Mouse (Mus musculus): Measurements from ENCODE around the gene Cby3. TPM values are rescaled to one million over a fixed set of nuclear protein-coding genes. Genes with fewer than 3 reads are reported as not detected.

Gene Cby3
- polyA plus RNA-seq, 1 experiment from 2014 or later = 0.51 TPM

DNA sequence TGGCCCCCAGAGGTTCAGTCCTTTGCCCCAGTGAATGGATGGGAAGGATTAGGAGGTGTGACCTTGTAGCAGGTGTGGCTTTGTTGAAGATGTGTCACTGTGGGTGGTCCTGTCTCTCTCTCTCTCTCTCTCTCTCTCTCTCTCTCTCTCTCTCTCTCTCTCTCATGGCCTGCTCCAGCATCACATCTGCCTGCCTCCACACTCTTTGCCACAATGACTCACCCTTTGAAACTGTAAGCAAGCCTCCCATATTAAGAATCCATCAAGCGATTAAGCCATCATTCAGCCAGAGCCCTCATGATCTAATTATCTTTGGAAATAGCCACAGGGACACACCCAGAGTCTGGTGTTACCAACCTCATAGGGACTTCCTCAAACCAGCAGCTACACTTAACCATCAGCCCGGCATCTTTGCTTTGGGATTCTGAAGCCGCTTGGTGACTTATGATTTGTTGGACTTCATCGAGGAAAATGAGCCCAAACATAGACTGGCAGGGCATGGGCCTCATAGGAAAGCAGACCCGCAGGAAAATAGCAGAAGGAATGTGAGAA is 15.2 kb downstream of the Cby3 start:
- Histone ChIP-seq H3K4me3 (ENCODE audit: low read depth, low read length) (no peak overlapping the region), H3K27ac (ENCODE audit: low read depth, low read length) (no peak overlapping the region), H3K36me3 (ENCODE audit: control insufficient read depth, insufficient read depth, low read length) (no peaks in the 10 kb centered on the region), H3K9ac (ENCODE audit: low read depth, low read length) (no peak overlapping the region), H3K27me3 (ENCODE audit: control insufficient read depth, insufficient read depth, low read length) (no peaks in the 10 kb centered on the region), H3K9me3 (ENCODE audit: control insufficient read depth, low read length) (no peaks in the 10 kb centered on the region), H3K4me2 (replicated peaks; ENCODE audit: low read depth, low read length) (no peak overlapping the region), H3K4me1 (replicated peaks; ENCODE audit: control insufficient read depth, insufficient read depth, low read length) (no peaks in the 10 kb centered on the region)
- WGBS = 90% methylated on average over 5 of the region's 5 CpGs
- DNase-seq (ENCODE audit: low spot score) (no peak), ATAC-seq (ENCODE audit: low FRiP score) (no peak)

- DNase-seq (ENCODE audit: low spot score) = no peak
- H3K9me3 ChIP-seq (ENCODE audit: control insufficient read depth, low read length) = no peaks in the 10 kb centered on the region
- H3K27me3 ChIP-seq (ENCODE audit: control insufficient read depth, insufficient read depth, low read length) = no peaks in the 10 kb centered on the region
- no peak overlapping the region for H3K4me3 ChIP-seq (ENCODE audit: low read depth, low read length)
- H3K27ac ChIP-seq (ENCODE audit: low read depth, low read length) = no peak overlapping the region
- peak; percentile 71; the same call in 1 of the 2 replicates for ATAC-seq (ENCODE audit: low FRiP score)
- H3K4me1 ChIP-seq (replicated peaks; ENCODE audit: control insufficient read depth, insufficient read depth, low read length) = no peaks in the 10 kb centered on the region
- H3K9ac ChIP-seq (ENCODE audit: low read depth, low read length) = no peak overlapping the region
- no peak overlapping the region for H3K4me2 ChIP-seq (replicated peaks; ENCODE audit: low read depth, low read length)
- no peaks in the 10 kb centered on the region for H3K36me3 ChIP-seq (ENCODE audit: control insufficient read depth, insufficient read depth, low read length)
- 66% methylated on average over 4 of the region's 4 CpGs for WGBS
Observed at GRCm38 (mm10) chr11:50370969-50371368, 16.7 kb downstream of the Cby3 start.

DNA sequence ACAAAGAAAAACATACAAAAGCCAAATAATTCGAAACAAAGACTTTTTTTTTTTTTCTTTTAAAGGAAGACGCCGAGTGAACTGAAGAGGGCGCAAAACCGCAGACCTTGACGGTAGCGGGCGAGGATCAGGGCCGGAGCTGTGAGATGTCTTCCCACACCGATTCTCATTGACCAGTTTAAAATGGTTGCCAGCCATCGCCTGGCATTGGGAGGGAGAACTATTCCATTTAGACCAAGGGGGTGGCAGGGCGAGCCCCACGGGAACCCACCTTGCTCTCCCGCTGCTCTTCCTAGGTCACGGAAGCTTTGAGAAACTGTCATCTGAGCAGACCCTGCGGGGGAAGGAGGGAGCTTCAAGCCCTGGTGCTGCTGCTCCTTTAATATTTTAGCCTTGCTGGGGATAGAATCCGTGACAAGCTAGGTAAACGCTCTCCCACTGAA is 17.2 kb downstream of the Cby3 start:
- Histone ChIP-seq H3K36me3 (ENCODE audit: control insufficient read depth, insufficient read depth, low read length) (no peaks in the 10 kb centered on the region), H3K9ac (ENCODE audit: low read depth, low read length) (peak overlapping the region; percentile 77), H3K4me1 (replicated peaks; ENCODE audit: control insufficient read depth, insufficient read depth, low read length) (peaks cover 3% of the 10 kb centered on the region; the same call in 1 of the 2 replicates), H3K27ac (ENCODE audit: low read depth, low read length) (peak overlapping the region; percentile 67; the same call in 1 of the 2 replicates), H3K4me2 (replicated peaks; ENCODE audit: low read depth, low read length) (peak overlapping the region; percentile 63), H3K9me3 (ENCODE audit: control insufficient read depth, low read length) (no peaks in the 10 kb centered on the region), H3K27me3 (ENCODE audit: control insufficient read depth, insufficient read depth, low read length) (no peaks in the 10 kb centered on the region), H3K4me3 (ENCODE audit: low read depth, low read length) (peak overlapping the region; percentile 32)
- DNase-seq (ENCODE audit: low spot score) (peak; percentile 80), ATAC-seq (ENCODE audit: low FRiP score) (peak; percentile 63; the same call in 1 of the 2 replicates)
- 1% methylated on average over 18 of the region's 18 CpGs for WGBS

DNA sequence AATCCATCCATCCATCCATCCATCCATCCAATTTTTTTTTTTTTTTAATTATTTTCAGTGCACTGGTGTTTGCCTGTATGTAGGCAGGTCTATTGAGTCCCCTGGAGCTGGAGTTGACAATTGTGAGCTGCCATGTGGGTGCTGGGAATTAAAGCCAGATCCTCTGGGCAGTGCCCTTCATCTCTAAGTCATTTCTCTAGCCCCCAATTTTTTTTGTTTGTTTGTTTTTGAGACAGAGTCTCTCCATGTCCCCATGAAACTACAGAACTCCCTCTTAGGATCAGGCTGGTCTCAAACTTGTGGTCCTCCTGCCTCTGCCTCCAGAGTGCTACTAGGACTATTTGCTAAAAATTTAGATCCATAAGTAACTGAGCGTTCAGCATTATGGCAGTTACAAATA is 17.6 kb downstream of the Cby3 start:
- Histone ChIP-seq H3K27ac (ENCODE audit: low read depth, low read length) (no peak overlapping the region), H3K4me3 (ENCODE audit: low read depth, low read length) (0 out of 2 replicates have a peak overlapping the region, but pooled peaks have one; percentile 32), H3K4me1 (replicated peaks; ENCODE audit: control insufficient read depth, insufficient read depth, low read length) (peaks cover 4% of the 10 kb centered on the region; the same call in 1 of the 2 replicates), H3K27me3 (ENCODE audit: control insufficient read depth, insufficient read depth, low read length) (no peaks in the 10 kb centered on the region), H3K9me3 (ENCODE audit: control insufficient read depth, low read length) (no peaks in the 10 kb centered on the region), H3K4me2 (replicated peaks; ENCODE audit: low read depth, low read length) (peak overlapping the region; percentile 63; the same call in 1 of the 2 replicates), H3K9ac (ENCODE audit: low read depth, low read length) (peak overlapping the region; percentile 77), H3K36me3 (ENCODE audit: control insufficient read depth, insufficient read depth, low read length) (no peaks in the 10 kb centered on the region)
- no peak for ATAC-seq (ENCODE audit: low FRiP score)
- 92% methylated on average over 1 of the region's 1 CpGs for WGBS
- DNase-seq (ENCODE audit: low spot score) = no peak

DNA sequence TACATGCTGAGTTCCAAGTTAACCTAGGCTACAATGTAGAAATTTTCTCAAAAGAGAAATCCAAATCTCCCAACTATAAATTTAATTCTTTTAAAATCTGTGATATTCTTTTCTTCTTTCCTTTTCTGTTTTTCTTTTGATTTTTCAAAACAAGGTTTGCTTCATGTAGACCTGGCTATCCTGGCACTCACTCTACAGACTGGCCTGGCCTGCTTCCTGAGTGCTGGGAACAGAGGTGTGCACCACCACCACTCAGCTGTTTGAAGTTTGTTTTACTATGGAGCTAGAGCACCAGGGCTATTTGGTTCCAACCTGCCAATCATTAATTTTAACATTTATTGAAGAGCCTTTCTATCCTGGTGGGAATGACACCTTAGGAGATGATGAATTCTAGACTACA is 18.8 kb downstream of the Cby3 start:
- H3K36me3 ChIP-seq (ENCODE audit: control insufficient read depth, insufficient read depth, low read length) = no peaks in the 10 kb centered on the region
- no peak overlapping the region for H3K27ac ChIP-seq (ENCODE audit: low read depth, low read length)
- no peaks in the 10 kb centered on the region for H3K27me3 ChIP-seq (ENCODE audit: control insufficient read depth, insufficient read depth, low read length)
- no peaks in the 10 kb centered on the region for H3K9me3 ChIP-seq (ENCODE audit: control insufficient read depth, low read length)
- H3K9ac ChIP-seq (ENCODE audit: low read depth, low read length) = no peak overlapping the region
- no peak for ATAC-seq (ENCODE audit: low FRiP score)
- DNase-seq (ENCODE audit: low spot score) = no peak
- peaks cover 4% of the 10 kb centered on the region; the same call in 1 of the 2 replicates for H3K4me1 ChIP-seq (replicated peaks; ENCODE audit: control insufficient read depth, insufficient read depth, low read length)
- H3K4me3 ChIP-seq (ENCODE audit: low read depth, low read length) = no peak overlapping the region
- no peak overlapping the region for H3K4me2 ChIP-seq (replicated peaks; ENCODE audit: low read depth, low read length)

DNA sequence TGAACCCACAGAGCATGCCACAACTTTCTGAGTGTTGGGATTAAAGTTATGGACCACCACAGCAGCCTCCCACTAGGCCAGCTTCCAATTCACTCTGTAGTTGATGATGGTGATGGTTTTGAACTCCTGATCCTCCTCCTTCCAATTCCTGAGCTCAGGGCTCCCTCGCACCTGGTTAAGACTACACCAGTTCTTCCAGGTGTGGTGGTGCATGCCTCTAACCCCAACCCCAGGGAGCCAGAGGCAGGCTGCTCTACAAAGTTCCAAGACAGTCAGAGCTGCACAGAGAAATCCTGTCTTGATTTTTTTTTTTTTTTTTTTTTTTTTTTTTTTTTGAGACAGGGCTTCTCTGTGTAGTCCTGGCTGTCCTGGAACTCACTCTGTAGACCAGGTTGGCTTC is 19.4 kb downstream of the Cby3 start:
- no peak for ATAC-seq (ENCODE audit: low FRiP score)
- 100% methylated on average over 1 of the region's 1 CpGs for WGBS
- peaks cover 4% of the 10 kb centered on the region; the same call in 1 of the 2 replicates for H3K4me1 ChIP-seq (replicated peaks; ENCODE audit: control insufficient read depth, insufficient read depth, low read length)

GRCm38 (mm10) chr11:50374286-50375015 is 20.2 kb downstream of the Cby3 start:
- Histone ChIP-seq H3K4me2 (replicated peaks; ENCODE audit: low read depth, low read length) (no peak overlapping the region), H3K4me1 (replicated peaks; ENCODE audit: control insufficient read depth, insufficient read depth, low read length) (peaks cover 5% of the 10 kb centered on the region), H3K27me3 (ENCODE audit: control insufficient read depth, insufficient read depth, low read length) (no peaks in the 10 kb centered on the region), H3K9me3 (ENCODE audit: control insufficient read depth, low read length) (no peaks in the 10 kb centered on the region), H3K27ac (ENCODE audit: low read depth, low read length) (no peak overlapping the region), H3K4me3 (ENCODE audit: low read depth, low read length) (no peak overlapping the region), H3K9ac (ENCODE audit: low read depth, low read length) (no peak overlapping the region), H3K36me3 (ENCODE audit: control insufficient read depth, insufficient read depth, low read length) (no peaks in the 10 kb centered on the region)
- 90% methylated on average over 13 of the region's 13 CpGs for WGBS
- no peak for DNase-seq (ENCODE audit: low spot score)
- ATAC-seq (ENCODE audit: low FRiP score) = no peak

More for the DNA sequence above, 19.4 kb downstream of the Cby3 start:
- Histone ChIP-seq H3K4me2 (replicated peaks; ENCODE audit: low read depth, low read length) (no peak overlapping the region), H3K27me3 (ENCODE audit: control insufficient read depth, insufficient read depth, low read length) (no peaks in the 10 kb centered on the region), H3K4me3 (ENCODE audit: low read depth, low read length) (no peak overlapping the region), H3K27ac (ENCODE audit: low read depth, low read length) (no peak overlapping the region), H3K9ac (ENCODE audit: low read depth, low read length) (no peak overlapping the region), H3K36me3 (ENCODE audit: control insufficient read depth, insufficient read depth, low read length) (no peaks in the 10 kb centered on the region), H3K9me3 (ENCODE audit: control insufficient read depth, low read length) (no peaks in the 10 kb centered on the region)
- DNase-seq (ENCODE audit: low spot score) = no peak

GRCm38 (mm10) chr11:50375421-50375820 is 21.2 kb downstream of the Cby3 start:
- Histone ChIP-seq H3K36me3 (ENCODE audit: control insufficient read depth, insufficient read depth, low read length) (peaks cover 3% of the 10 kb centered on the region; the same call in 1 of the 2 replicates), H3K9ac (ENCODE audit: low read depth, low read length) (no peak overlapping the region), H3K9me3 (ENCODE audit: control insufficient read depth, low read length) (no peaks in the 10 kb centered on the region), H3K27ac (ENCODE audit: low read depth, low read length) (no peak overlapping the region), H3K27me3 (ENCODE audit: control insufficient read depth, insufficient read depth, low read length) (no peaks in the 10 kb centered on the region), H3K4me2 (replicated peaks; ENCODE audit: low read depth, low read length) (no peak overlapping the region), H3K4me3 (ENCODE audit: low read depth, low read length) (no peak overlapping the region), H3K4me1 (replicated peaks; ENCODE audit: control insufficient read depth, insufficient read depth, low read length) (peaks cover 9% of the 10 kb centered on the region)
- no peak for DNase-seq (ENCODE audit: low spot score)
- 83% methylated on average over 5 of the region's 5 CpGs for WGBS
- no peak for ATAC-seq (ENCODE audit: low FRiP score)
